Mouse (Mus musculus) heart, embryonic 11.5 days (tissue): ENCODE results near the gene Sec22c. TPM values are rescaled to one million over a fixed set of nuclear protein-coding genes. Genes with fewer than 3 reads are reported as not detected.

Source experiments
- ATAC-seq: fragments of 200-750 bp; cut with Nextera tagmentation; replicated peaks from 2 replicates; pipeline ENCODE4 v1.8.0; 2017; ENCODE audit warnings: moderate library complexity; ENCODE audit not compliant: insufficient number of reproducible peaks, low FRiP score, low TSS enrichment
- H3K27ac ChIP-seq: fragments of 300-500 bp; sonication (generic); 2 replicates; pipeline ENCODE4 v1.5.1; 2014; ENCODE audit warnings: mild to moderate bottlenecking, low read depth, low read length
- H3K27me3 ChIP-seq: fragments of 300-500 bp; sonication (generic); 2 replicates; pipeline ENCODE4 v1.6.1; 2014; ENCODE audit warnings: mild to moderate bottlenecking, low read length, mixed read lengths; ENCODE audit not compliant: control insufficient read depth, insufficient read depth
- H3K36me3 ChIP-seq: fragments of 300-500 bp; sonication (generic); 2 replicates; pipeline ENCODE4 v1.6.1; 2014; ENCODE audit warnings: mild to moderate bottlenecking, low read length, moderate library complexity, mixed read lengths; ENCODE audit not compliant: control insufficient read depth, insufficient read depth
- H3K4me1 ChIP-seq: fragments of 300-500 bp; sonication (generic); 2 replicates; pipeline ENCODE4 v1.6.1; 2014; ENCODE audit warnings: low read length; ENCODE audit not compliant: control insufficient read depth, insufficient read depth
- H3K4me2 ChIP-seq: fragments of 300-500 bp; sonication (generic); 2 replicates; pipeline ENCODE4 v1.6.1; 2014; ENCODE audit warnings: mild to moderate bottlenecking, moderate library complexity
- H3K4me3 ChIP-seq: fragments of 300-500 bp; sonication (generic); 2 replicates; pipeline ENCODE4 v1.5.1; 2014; ENCODE audit warnings: low read depth, low read length
- H3K9ac ChIP-seq: fragments of 300-500 bp; sonication (generic); 2 replicates; pipeline ENCODE4 v1.6.1; 2014; ENCODE audit warnings: mild to moderate bottlenecking, low read depth, low read length, moderate library complexity
- H3K9me3 ChIP-seq: fragments of 300-500 bp; sonication (generic); replicated peaks from 2 replicates; pipeline ENCODE4 v1.6.1; 2016; ENCODE audit warnings: low read length; ENCODE audit not compliant: control insufficient read depth
- WGBS: fragments of 180-500 bp; shearing (Covaris S2); extraction: QIAGEN DNeasy Blood & Tissue Kit; methylation state at CpG from one replicate; pipeline ENCODE4 v1.1.7; 2014; ENCODE audit not compliant: insufficient replicate concordance; 5-methylcytosine and 5-hydroxymethylcytosine counted together
- polyA plus RNA-seq: library from polyadenylated mRNA; unstranded; fragments of >200 nt; fragmentation: Nextera tagmentation; extraction: Ambion mirVana; gene quantifications from 2 replicates; pipeline ENCODE4 v1.2.1, GENCODE M21; 2014

The Sec22c gene
- polyA plus RNA-seq, 1 experiment from 2014 or later, result 4.3 TPM

DNA sequence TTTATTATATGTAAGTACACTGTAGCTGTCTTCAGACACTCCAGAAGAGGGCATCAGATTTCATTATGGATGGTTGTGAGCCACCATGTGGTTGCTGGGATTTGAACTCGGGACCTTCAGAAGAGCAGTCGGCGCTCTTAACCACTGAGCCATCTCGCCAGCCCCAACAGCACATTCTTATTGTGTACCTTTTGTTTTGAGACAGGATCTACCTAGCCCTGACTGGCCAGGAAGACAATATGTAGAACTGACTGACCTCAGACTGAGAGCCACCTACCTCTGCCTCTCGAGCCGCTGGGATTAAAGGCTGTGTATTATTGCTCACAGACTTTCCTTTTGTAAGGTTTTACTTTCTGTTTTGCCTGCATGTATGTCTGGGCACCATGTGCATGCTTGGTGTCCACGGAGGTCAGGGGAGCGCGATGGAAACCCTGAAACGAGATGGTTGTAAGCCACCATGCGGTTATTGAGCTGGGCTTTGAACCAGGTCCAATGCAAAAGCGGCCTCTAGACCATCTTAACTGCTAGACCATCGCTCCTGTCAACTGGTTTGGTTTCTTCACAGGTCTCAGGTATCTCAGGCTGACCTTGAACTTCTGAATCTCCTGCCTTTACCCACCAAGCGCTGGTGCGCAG lies 12.9 kb upstream of the Sec22c start:
- peak overlapping the region; percentile 96 for H3K27ac ChIP-seq
- peak overlapping the region; percentile 82 for H3K4me2 ChIP-seq
- no peaks in the 10 kb centered on the region for H3K27me3 ChIP-seq
- ATAC-seq, result no peak
- H3K36me3 ChIP-seq, result no peaks in the 10 kb centered on the region
- H3K9me3 ChIP-seq, result no peaks in the 10 kb centered on the region
- H3K9ac ChIP-seq, result peak overlapping the region; percentile 85
- H3K4me3 ChIP-seq, result peak overlapping the region; percentile 81
- peaks cover 7% of the 10 kb centered on the region for H3K4me1 ChIP-seq
- 64% methylated on average over 15 of the region's 15 CpGs for WGBS

DNA sequence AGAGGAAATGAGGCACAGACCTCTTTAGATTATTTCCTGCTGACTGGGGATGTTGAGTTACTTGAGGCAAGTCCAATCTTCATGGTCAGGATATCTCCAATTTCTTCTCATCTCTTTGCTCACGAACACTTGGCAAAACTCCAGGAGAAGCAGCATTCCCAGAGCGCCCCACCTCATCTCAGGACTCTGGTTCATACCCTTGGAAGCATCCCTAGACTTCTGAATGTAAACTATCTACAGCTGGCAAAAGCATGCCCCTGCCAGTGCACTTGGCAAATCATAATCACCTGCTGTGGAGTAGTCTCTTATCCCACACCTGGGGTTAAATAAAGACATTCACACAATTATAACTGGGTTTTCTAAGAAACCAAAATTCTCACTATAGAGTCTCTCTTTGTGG lies 11.8 kb upstream of the Sec22c start:
- no peak overlapping the region for H3K4me2 ChIP-seq
- no peaks in the 10 kb centered on the region for H3K27me3 ChIP-seq
- no peak for ATAC-seq
- peaks cover 3% of the 10 kb centered on the region; the same call in 1 of the 2 replicates for H3K36me3 ChIP-seq
- H3K9ac ChIP-seq, result no peak overlapping the region
- H3K4me1 ChIP-seq, result peaks cover 8% of the 10 kb centered on the region
- 76% methylated on average over 2 of the region's 2 CpGs for WGBS
- no peak overlapping the region for H3K27ac ChIP-seq
- H3K4me3 ChIP-seq, result no peak overlapping the region
- no peaks in the 10 kb centered on the region for H3K9me3 ChIP-seq

DNA sequence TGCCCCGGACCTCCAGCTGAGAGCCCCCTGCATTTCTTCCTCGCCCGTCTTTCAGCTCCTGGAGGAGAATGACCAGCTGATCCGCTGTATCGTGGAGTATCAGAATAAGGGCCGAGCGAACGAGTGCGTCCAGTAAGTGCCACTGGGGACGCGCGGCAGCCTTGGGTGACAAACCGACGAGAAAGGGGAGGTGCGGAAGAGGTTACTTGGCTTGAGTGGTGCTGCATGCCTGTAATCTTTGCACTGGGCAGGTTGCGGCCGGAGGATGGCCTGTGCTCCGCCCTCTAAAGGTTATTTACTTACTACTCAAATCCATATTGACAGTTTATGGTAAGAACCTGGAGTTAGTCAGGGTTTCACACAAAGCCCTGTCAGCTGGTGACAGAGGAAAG lies 5.3 kb upstream of the Sec22c start:
- 0% methylated on average over 18 of the region's 18 CpGs for WGBS
- peak; percentile 37; the same call in 1 of the 2 replicates for ATAC-seq
- Histone ChIP-seq H3K27ac (peak overlapping the region; percentile 99), H3K27me3 (no peaks in the 10 kb centered on the region), H3K9ac (peak overlapping the region; percentile 97), H3K4me2 (peak overlapping the region; percentile 82), H3K4me3 (peak overlapping the region; percentile 95), H3K36me3 (peaks cover 3% of the 10 kb centered on the region; the same call in 1 of the 2 replicates), H3K4me1 (peaks cover 17% of the 10 kb centered on the region), H3K9me3 (no peaks in the 10 kb centered on the region)

DNA sequence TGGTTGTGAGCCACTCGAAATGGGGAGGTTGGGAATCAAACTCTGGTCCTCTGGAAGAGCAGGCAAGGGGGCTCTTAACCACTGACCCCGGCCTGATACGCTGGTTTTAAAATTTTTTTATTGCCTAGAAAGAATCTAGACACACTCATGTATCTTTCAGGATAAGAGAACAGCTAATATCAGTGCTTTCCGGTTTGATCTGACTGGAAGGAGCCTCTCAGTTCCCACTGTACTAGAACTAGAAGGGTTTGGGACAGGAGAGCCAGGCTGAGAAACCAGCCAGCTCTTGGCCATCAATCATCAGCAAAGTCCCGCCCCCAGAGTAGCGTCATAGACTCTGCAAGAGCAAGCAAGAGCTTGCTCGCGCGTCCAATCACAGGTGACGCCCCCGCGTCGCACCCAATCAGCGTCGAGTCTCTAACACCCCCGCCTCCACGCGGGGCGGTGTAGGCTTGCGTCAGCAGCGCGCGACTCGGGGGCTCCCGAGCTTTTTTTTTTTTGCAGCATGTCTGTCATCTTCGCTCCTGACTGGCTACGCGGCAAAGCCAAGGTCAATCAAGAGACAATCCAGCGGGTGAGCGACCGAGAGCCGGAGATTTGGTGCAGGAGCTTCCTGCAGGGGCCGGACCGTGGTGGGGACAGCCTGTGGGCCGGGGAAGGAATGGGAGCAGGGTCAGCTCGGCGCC lies 4.8 kb upstream of the Sec22c start, which contains the start of gene Ss18l2:
Gene Ss18l2, plus strand, starts transcription at position 432 of the 686 bp plus-strand sequence.
- peak; percentile 99 for ATAC-seq
- peak within 1 kb of the TSS; percentile 95 for H3K4me3 ChIP-seq
- WGBS, result 4% methylated on average over 37 of the region's 37 CpGs
- H3K27me3 ChIP-seq, result no peaks in the 10 kb centered on the region
- peak within 1 kb of the TSS; percentile 97 for H3K9ac ChIP-seq
- peak within 1 kb of the TSS; percentile 99 for H3K27ac ChIP-seq
- H3K4me2 ChIP-seq, result peak within 1 kb of the TSS; percentile 82
- H3K36me3 ChIP-seq, result peaks cover 3% of the 10 kb centered on the region; the same call in 1 of the 2 replicates
- no peaks in the 10 kb centered on the region for H3K9me3 ChIP-seq
- H3K4me1 ChIP-seq, result peaks cover 22% of the 10 kb centered on the region

DNA sequence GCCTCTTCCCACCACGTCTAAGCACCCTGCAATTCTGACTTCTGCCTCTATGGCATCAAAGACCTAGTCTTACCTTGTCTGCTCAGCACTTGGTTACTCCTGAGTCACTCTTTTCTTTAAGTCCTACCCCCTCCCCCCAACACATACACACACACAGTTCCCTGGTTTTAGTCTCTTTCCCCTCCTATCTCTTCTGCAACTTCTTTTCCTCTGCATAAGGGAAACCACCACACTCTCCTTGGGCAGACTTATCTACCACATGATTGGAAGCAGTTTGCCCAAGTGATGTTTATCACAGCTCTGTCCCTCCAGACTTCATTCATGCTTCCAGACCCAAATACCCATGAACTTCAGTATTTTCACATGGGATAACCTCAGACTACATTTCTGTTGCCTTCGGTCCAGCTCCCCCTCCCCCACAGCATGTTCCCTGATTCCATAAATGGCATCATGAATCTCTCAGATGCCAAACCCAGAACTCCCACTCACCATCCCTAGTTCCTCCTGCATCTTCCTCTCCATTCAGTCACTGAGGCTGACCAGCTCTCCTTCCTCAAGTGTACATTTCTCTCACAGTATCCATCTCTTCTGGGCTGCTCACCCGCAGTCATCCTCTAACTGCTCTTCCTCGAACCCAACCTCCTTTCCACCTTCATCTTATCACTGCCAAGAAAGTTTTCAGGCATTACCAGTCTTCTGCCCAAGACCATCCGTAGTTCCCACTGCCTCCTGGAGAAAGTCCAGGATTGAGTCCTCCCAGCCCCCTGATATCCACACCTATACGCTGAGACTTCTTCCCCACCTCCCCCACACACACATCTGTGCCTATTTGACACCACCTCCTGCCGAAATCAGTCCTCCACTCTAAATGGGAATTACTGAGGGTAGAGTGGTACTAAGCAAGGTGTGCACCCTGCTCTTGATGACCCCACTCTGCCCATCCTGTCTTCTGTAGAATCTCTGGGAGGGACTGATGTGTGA lies 3.5 kb upstream of the Sec22c start:
- H3K27ac ChIP-seq, result no peak overlapping the region
- H3K4me2 ChIP-seq, result no peak overlapping the region
- 62% methylated on average over 7 of the region's 7 CpGs for WGBS
- H3K36me3 ChIP-seq, result peaks cover 3% of the 10 kb centered on the region; the same call in 1 of the 2 replicates
- peaks cover 28% of the 10 kb centered on the region for H3K4me1 ChIP-seq
- H3K9me3 ChIP-seq, result no peaks in the 10 kb centered on the region
- no peak for ATAC-seq
- H3K9ac ChIP-seq, result no peak overlapping the region
- no peaks in the 10 kb centered on the region for H3K27me3 ChIP-seq
- H3K4me3 ChIP-seq, result no peak overlapping the region

DNA sequence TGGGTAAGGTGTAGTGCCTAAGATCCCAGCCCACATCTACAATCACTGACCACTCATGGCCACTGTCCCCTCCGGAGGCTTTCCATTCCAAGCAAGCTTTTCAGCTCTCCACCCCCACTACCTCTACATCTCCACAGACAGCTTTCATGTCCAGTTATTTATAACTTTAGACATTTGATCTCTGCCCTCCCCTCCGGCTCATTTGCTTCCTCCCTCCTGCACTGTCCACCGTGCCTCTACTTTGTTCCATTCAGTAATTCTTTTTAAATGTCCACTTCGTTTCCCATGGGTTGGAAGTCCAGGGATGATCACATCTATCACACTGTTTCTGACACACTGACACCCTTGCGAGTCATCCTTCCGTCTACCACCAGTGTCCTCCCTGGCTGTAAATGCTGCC lies 2.5 kb upstream of the Sec22c start:
- peaks cover 30% of the 10 kb centered on the region for H3K4me1 ChIP-seq

DNA sequence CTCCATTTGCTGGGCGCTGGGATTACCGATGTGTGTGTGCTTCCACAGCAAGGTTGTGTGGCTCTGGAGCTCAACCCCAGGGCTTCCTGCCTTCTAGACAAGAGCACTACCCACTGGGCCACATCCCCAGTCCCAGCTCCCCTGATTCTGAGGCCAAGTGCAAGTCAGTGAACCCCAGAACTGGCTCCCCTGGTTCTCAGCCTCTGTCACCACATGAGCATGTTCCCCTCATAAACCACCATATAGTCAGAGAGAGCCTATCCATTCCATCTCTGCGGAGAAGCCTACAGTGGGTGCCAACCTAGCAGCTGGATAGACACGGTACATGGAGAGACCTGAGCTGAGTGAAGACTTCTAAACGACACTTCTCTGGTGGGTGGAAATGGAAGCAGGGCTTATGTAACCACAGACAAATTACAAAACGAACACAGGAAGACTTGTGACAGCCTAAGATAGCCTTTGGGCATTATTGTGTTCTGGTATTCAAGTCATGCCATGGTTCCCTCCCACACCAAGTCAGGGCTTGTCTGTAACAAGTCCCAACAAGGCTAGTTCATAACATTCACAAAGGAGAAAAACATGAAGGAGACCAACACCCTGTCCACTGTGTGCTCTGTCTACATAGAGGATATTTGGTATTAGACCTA lies 862 bp upstream of the Sec22c start:
- Histone ChIP-seq H3K27me3 (no peaks in the 10 kb centered on the region), H3K36me3 (no peaks in the 10 kb centered on the region), H3K27ac (no peak overlapping the region), H3K4me3 (0 out of 2 replicates have a peak overlapping the region, but pooled peaks have one; percentile 3), H3K4me1 (peaks cover 21% of the 10 kb centered on the region), H3K9me3 (no peaks in the 10 kb centered on the region), H3K4me2 (peak overlapping the region; percentile 87), H3K9ac (no peak overlapping the region)
- 70% methylated on average over 6 of the region's 6 CpGs for WGBS
- ATAC-seq, result no peak

More for the DNA sequence above, 2.5 kb upstream of the Sec22c start:
- Histone ChIP-seq H3K9ac (no peak overlapping the region), H3K27me3 (no peaks in the 10 kb centered on the region), H3K36me3 (peaks cover 1% of the 10 kb centered on the region; the same call in 1 of the 2 replicates), H3K4me3 (no peak overlapping the region), H3K27ac (no peak overlapping the region), H3K4me2 (no peak overlapping the region), H3K9me3 (no peaks in the 10 kb centered on the region)
- WGBS, result 49% methylated on average over 6 of the region's 6 CpGs
- ATAC-seq, result no peak

DNA sequence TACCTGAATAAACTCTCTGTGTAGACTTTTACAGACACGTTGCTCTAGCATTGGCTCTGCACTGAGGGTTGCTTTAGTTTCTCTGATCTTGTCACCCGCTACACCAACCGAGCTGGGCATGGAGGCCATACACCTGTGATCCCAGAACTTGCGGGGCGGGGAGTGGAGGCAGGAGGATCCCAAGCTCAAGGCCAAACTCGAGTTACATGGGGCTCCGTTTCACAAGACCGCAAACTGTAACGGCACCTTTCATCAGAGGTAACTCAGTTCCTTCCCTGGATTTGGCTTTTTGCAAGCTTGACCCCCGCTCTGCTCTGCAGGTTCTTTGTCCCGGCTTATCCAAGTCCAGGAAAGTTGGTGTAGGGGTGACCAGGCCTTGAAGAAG lies 1.0 kb downstream of the Sec22c start:
- H3K36me3 ChIP-seq, result no peaks in the 10 kb centered on the region
- H3K27me3 ChIP-seq, result no peaks in the 10 kb centered on the region
- H3K27ac ChIP-seq, result no peak overlapping the region
- ATAC-seq, result no peak
- peaks cover 19% of the 10 kb centered on the region for H3K4me1 ChIP-seq
- H3K9ac ChIP-seq, result peak overlapping the region; percentile 76
- WGBS, result 41% methylated on average over 11 of the region's 11 CpGs
- peak overlapping the region; percentile 87 for H3K4me2 ChIP-seq
- peak overlapping the region; percentile 72 for H3K4me3 ChIP-seq
- H3K9me3 ChIP-seq, result no peaks in the 10 kb centered on the region
